Mouse (Mus musculus): Measurements from ENCODE around the gene Tex38. TPM values are rescaled to one million over a fixed set of nuclear protein-coding genes. Genes with fewer than 3 reads are reported as not detected.

Gene Tex38
- polyA plus RNA-seq, 1 experiment from 2014 or later: not detected

DNA sequence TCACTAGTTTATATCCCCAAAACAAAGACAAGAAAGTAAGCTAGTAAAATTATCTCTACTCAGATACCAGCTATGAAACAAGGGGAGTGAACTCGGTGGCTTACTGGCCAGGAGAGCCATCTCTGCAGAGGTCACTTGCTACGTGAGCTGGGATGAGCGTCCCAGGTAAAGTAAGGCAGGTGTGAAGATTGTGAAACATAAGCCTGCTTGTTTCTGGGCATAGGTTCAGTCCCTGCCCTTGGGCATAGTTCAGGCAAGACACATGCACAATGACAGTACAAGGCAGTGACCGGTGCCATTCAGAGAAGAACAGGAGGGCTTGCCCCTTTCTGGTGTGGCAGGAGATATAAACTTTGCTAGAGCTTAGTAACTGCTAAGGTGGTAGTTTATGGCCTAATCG, 34.8 kb upstream of the Tex38 start:
- no peaks in the 10 kb centered on the region for H3K4me1 ChIP-seq (replicated peaks)
- no peaks in the 10 kb centered on the region for H3K9me3 ChIP-seq (replicated peaks)
- H3K36me3 ChIP-seq (replicated peaks): peaks cover 12% of the 10 kb centered on the region
- 72% methylated on average over 5 of the region's 5 CpGs for WGBS (ENCODE audit: insufficient replicate concordance)
- ATAC-seq (ENCODE audit: insufficient read depth): no peak
- H3K27me3 ChIP-seq: no peaks in the 10 kb centered on the region
- H3K27ac ChIP-seq (replicated peaks): no peak overlapping the region
- no peak overlapping the region for H3K4me3 ChIP-seq (replicated peaks)
- H3K9ac ChIP-seq: no peak overlapping the region
- no peak overlapping the region for H3K4me2 ChIP-seq

DNA sequence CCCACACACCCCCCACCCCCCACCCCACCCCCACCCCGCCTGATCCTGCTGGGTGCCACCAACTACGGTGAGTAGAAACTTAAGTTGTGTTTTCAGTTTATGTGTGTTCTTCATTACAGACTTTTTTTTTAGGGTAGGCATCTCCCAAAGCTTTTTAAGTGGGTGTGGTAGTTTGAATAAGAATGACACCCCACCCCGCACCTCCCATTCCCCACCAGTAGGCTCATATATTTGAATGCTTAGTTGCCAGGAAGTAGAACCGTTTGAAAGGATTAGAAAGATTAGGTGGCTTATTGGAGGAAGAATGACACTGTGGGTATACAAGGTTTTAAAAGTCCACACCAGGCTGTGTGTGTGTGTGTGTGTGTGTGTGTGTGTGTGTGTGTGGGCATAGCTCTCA, 31.5 kb upstream of the Tex38 start:
- peaks cover 16% of the 10 kb centered on the region for H3K36me3 ChIP-seq (replicated peaks)
- H3K27me3 ChIP-seq: no peaks in the 10 kb centered on the region
- no peak overlapping the region for H3K9ac ChIP-seq
- H3K4me3 ChIP-seq (replicated peaks): no peak overlapping the region
- no peak overlapping the region for H3K27ac ChIP-seq (replicated peaks)
- H3K9me3 ChIP-seq (replicated peaks): no peaks in the 10 kb centered on the region
- 78% methylated on average over 4 of the region's 4 CpGs for WGBS (ENCODE audit: insufficient replicate concordance)
- ATAC-seq (ENCODE audit: insufficient read depth): no peak
- no peak overlapping the region for H3K4me2 ChIP-seq
- no peaks in the 10 kb centered on the region for H3K4me1 ChIP-seq (replicated peaks)

DNA sequence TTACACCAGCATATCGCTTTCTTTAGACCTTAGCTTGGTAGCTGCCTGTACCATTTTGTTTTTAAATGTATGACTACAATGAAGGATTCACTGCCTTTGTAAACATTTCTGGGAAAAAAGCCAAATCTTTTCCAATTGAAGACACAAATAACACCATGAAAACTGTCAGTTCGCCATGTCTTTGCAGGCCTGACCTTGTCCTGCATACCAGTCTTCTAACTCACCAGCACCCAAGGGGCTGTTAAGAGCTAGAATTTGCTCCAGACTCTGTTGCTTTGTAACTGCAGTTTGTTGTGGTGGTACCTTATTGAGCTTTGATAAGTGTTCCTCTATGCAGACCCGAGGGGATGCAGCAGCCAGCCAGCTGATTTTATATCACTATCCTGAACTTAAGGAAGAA, 19.2 kb upstream of the Tex38 start:
- no peaks in the 10 kb centered on the region for H3K27me3 ChIP-seq
- no peaks in the 10 kb centered on the region for H3K4me1 ChIP-seq (replicated peaks)
- no peak overlapping the region for H3K9ac ChIP-seq
- peaks cover 46% of the 10 kb centered on the region for H3K36me3 ChIP-seq (replicated peaks)
- no peaks in the 10 kb centered on the region for H3K9me3 ChIP-seq (replicated peaks)
- no peak for ATAC-seq (ENCODE audit: insufficient read depth)
- H3K27ac ChIP-seq (replicated peaks): no peak overlapping the region
- WGBS (ENCODE audit: insufficient replicate concordance): 73% methylated on average over 3 of the region's 3 CpGs
- H3K4me2 ChIP-seq: no peak overlapping the region
- H3K4me3 ChIP-seq (replicated peaks): no peak overlapping the region

DNA sequence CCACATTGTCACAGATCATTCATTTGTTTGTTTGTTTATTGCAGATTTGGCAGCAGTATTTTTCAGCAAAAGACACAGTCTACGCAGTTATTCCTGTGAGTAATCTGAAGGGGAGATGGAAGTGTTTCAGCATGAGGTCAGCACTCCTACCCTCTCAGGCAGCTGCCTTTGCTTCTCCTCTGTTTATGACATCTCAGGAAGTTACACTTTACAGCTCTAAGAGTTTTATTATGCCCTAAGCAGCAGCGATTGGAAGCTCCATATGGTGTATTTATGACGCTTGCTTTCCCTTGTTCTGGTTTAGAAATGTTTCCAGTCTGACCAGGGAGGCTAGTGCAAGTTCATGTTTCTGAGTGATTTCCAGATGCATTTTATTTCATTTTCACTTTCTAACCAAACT, 14.5 kb upstream of the Tex38 start:
- Histone ChIP-seq H3K4me3 (replicated peaks) (no peak overlapping the region), H3K36me3 (replicated peaks) (peaks cover 59% of the 10 kb centered on the region), H3K4me2 (no peak overlapping the region), H3K4me1 (replicated peaks) (no peaks in the 10 kb centered on the region), H3K9me3 (replicated peaks) (no peaks in the 10 kb centered on the region), H3K9ac (no peak overlapping the region), H3K27me3 (no peaks in the 10 kb centered on the region), H3K27ac (replicated peaks) (no peak overlapping the region)
- no peak for ATAC-seq (ENCODE audit: insufficient read depth)
- WGBS (ENCODE audit: insufficient replicate concordance): 72% methylated on average over 3 of the region's 3 CpGs

DNA sequence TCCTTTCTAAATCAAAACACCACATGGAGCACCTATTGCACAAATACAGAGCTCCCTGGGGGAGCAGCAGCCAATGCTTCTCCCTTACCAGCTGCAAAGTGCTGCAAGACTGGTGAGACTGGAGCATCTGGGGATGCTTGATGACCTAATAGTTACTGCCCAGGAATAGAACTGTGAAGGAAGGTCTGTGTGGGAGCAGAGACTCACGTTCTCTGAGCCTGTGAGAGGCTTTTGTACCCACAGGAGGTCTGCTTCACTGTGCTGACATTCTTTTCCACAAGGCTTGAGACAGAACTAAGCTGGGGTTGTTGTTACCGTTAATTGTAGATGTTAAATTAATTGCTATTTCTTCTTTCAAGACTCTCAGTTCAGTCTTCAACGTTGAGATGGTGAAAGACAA, 10.0 kb upstream of the Tex38 start:
- Histone ChIP-seq H3K9ac (no peak overlapping the region), H3K36me3 (replicated peaks) (peaks cover 49% of the 10 kb centered on the region), H3K4me3 (replicated peaks) (no peak overlapping the region), H3K9me3 (replicated peaks) (no peaks in the 10 kb centered on the region), H3K4me1 (replicated peaks) (peaks cover 4% of the 10 kb centered on the region; the same call in 1 of the 2 replicates), H3K27me3 (no peaks in the 10 kb centered on the region), H3K4me2 (no peak overlapping the region), H3K27ac (replicated peaks) (no peak overlapping the region)
- no peak for ATAC-seq (ENCODE audit: insufficient read depth)
- 78% methylated on average over 3 of the region's 3 CpGs for WGBS (ENCODE audit: insufficient replicate concordance)

DNA sequence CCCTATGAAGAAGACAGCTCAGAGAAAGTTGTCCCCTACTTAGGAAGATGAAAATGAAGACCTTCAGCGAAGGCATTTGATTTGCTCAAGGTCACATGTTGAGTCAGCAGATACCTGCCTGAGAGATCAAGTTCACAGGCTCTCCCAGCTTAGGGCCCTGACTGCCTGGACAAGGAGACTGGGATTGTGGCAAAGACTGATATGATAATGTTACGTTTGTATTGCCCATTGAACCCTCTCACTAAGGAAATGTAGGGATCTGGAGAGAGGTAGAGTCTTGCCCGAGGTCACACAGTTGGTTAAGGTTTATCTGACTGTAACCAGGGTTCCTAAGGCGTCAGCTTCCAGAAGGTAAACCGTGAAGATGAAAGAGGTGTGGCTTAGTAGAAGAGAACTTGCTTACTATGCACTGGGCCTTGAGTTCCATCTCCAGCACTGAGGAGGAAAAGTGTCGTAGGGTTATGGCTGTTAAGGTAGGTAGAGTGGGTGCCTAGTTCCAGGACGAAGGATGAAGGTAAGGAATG, 4.8 kb upstream of the Tex38 start:
- Histone ChIP-seq H3K27me3 (no peaks in the 10 kb centered on the region), H3K9ac (peak overlapping the region; percentile 76), H3K4me3 (replicated peaks) (peak overlapping the region; percentile 87), H3K27ac (replicated peaks) (peak overlapping the region; percentile 64), H3K9me3 (replicated peaks) (no peaks in the 10 kb centered on the region), H3K36me3 (replicated peaks) (peaks cover 22% of the 10 kb centered on the region; the same call in 1 of the 2 replicates), H3K4me2 (peak overlapping the region; percentile 81), H3K4me1 (replicated peaks) (peaks cover 22% of the 10 kb centered on the region)
- ATAC-seq (ENCODE audit: insufficient read depth): peak; percentile 30; the same call in 1 of the 2 replicates
- 23% methylated on average over 7 of the region's 7 CpGs for WGBS (ENCODE audit: insufficient replicate concordance)

DNA sequence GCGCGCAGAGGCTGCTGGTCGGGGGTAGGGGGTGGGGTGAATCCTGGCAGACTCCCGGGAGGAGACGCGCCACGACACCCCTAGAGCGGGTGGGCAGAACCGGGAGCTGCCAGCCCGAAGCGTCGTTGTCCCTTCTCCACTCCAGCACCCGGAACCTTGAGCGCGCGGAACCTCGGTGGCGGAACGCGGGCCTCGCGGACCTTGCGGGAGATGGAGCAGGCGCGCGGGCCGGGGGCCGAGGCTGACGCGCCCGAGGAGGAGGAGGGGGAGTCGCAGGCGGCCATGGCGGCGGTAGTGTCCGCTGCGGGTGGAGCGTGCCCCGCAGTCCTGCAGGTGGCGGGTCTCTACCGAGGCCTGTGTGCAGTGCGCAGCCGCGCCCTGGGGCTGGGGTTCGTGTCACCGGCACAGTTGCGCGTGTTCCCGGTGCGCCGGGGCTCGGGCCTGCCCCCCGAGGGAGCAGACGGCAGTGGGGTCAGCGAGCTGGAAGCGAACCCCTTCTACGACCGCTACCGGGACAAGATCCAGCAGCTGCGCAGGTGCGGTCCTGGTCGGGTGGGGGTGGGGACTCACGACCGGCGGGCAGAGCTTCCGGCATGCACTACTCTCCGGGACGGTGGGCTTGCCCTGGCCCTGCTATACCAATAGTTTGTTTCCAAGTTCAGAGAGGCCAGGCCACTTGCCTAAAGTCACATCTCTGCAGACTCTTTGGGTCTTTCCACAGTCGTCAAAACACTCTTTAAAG, 4.1 kb upstream of the Tex38 start, which contains the start of gene Atpaf1:
TSS of gene Atpaf1 (plus strand) at position 44 of the 742 bp plus-strand sequence.
- Histone ChIP-seq H3K36me3 (replicated peaks) (peaks cover 16% of the 10 kb centered on the region; the same call in 1 of the 2 replicates), H3K9ac (peak within 1 kb of the TSS; percentile 76), H3K27ac (replicated peaks) (peak within 1 kb of the TSS; percentile 64), H3K4me2 (peak within 1 kb of the TSS; percentile 81), H3K27me3 (no peaks in the 10 kb centered on the region), H3K4me3 (replicated peaks) (peak within 1 kb of the TSS; percentile 87), H3K9me3 (replicated peaks) (no peaks in the 10 kb centered on the region), H3K4me1 (replicated peaks) (peaks cover 22% of the 10 kb centered on the region)
- peak; percentile 74 for ATAC-seq (ENCODE audit: insufficient read depth)
- WGBS (ENCODE audit: insufficient replicate concordance): under 1% methylated on average over 69 of the region's 69 CpGs

DNA sequence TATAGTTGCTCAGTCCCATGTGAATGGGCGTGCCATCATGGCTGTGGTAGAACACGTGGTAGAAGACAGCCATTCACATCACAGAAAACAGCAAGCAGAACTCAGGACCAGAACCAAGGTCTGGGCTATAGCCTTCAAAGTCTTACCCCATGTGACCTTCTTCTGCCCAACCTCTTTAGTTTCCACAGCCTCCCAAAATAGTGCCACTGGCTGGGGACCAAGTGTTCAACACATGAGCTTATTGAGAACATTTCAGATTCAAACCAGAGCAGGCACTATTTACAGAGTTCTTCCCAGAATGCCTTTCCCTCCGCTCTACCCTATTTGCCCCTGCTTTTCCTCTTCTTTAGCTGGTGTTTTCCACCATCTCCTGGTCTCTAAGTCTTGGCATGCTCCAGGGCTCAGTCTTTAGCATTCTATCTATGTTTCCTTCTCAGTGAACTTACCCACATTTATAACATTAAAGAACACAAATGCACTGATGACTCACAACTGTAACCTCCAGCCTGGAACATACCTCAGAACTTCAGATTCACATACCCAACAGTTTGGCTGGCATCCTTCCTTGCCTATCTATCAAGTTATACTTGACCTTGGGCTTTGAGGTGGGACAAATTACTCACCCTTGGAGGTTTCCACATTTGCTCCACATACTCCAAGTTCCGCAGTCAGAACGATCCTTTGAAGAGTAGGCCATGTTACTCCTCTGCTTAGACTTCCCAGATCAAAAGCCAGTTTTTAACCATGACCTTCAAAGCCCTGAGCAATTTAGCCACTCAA, 1.4 kb upstream of the Tex38 start:
- Histone ChIP-seq H3K4me2 (no peak overlapping the region), H3K9me3 (replicated peaks) (no peaks in the 10 kb centered on the region), H3K27me3 (no peaks in the 10 kb centered on the region), H3K9ac (no peak overlapping the region), H3K4me3 (replicated peaks) (no peak overlapping the region), H3K4me1 (replicated peaks) (peaks cover 22% of the 10 kb centered on the region), H3K27ac (replicated peaks) (no peak overlapping the region), H3K36me3 (replicated peaks) (peaks cover 5% of the 10 kb centered on the region; the same call in 1 of the 2 replicates)
- no peak for ATAC-seq (ENCODE audit: insufficient read depth)
- 71% methylated on average over 5 of the region's 5 CpGs for WGBS (ENCODE audit: insufficient replicate concordance)

DNA sequence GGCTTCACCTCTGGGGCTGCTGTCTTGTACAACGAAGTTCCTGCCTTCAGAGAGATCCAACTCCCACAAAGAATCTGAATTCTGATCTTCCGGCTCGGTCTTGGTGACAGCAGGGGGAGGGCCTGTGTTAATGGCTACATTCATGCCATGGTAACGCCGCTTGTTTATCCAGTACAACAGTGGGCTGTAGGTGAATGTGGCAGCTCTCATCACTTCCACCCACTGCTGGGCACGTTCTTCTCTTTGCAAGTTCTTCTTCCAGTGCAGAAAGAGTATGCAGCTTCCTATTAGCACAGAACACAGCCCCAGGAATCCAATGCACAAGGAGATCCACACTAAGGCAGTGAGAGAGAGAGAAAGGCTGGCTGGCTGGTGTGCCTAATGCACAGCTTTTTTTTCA, 549 bp downstream of the Tex38 start:
- peaks cover 13% of the 10 kb centered on the region for H3K4me1 ChIP-seq (replicated peaks)
- H3K9ac ChIP-seq: no peak overlapping the region
- no peak for ATAC-seq (ENCODE audit: insufficient read depth)
- no peak overlapping the region for H3K4me2 ChIP-seq
- WGBS (ENCODE audit: insufficient replicate concordance): 60% methylated on average over 6 of the region's 6 CpGs
- no peak overlapping the region for H3K27ac ChIP-seq (replicated peaks)
- H3K9me3 ChIP-seq (replicated peaks): no peaks in the 10 kb centered on the region
- H3K36me3 ChIP-seq (replicated peaks): peaks cover 8% of the 10 kb centered on the region
- H3K27me3 ChIP-seq: no peaks in the 10 kb centered on the region
- H3K4me3 ChIP-seq (replicated peaks): no peak overlapping the region

DNA sequence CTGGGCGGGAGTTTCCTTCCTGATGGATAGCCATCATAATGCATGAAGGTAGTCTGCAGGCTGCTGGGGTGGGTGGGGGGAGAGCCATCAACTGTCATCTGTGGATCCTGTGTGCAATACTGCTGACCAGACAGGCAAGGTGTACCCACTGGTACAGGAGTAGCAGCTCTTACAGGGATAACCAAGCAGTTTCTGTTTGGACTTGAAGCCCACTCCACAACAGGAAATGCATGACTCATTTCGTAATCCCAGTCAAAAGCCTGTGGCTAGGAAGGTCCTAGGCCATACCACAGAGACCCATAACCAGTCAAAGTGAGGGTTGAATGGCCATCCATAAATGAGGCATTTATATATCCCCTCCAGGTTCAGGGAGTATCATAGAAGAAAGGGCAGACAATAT, 3.2 kb downstream of the Tex38 start:
- H3K4me2 ChIP-seq: no peak overlapping the region
- no peak overlapping the region for H3K9ac ChIP-seq
- no peaks in the 10 kb centered on the region for H3K4me1 ChIP-seq (replicated peaks)
- no peaks in the 10 kb centered on the region for H3K27me3 ChIP-seq
- no peak for ATAC-seq (ENCODE audit: insufficient read depth)
- H3K4me3 ChIP-seq (replicated peaks): no peak overlapping the region
- no peak overlapping the region for H3K27ac ChIP-seq (replicated peaks)
- peaks cover 29% of the 10 kb centered on the region for H3K36me3 ChIP-seq (replicated peaks)
- WGBS (ENCODE audit: insufficient replicate concordance): 69% methylated on average over 2 of the region's 2 CpGs
- H3K9me3 ChIP-seq (replicated peaks): no peaks in the 10 kb centered on the region

DNA sequence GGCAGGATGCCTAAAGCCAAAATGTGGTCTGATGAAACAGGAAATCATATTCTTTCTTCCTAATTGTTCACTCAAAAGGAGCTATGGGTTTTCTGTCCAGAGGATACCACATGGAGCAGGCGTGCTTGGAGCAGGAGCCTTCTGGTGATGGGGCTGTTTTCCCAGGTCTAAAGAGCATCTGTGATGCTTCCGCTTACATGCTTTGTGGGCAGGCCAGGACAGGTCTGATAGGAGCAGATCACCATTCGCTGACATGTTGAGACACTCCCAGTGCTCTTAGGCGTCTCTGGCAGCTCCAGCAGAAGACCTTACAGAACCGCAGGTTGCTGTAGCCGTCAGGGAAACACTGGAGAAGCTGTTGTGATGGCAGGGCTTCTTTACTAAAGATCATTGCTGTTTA, 5.8 kb downstream of the Tex38 start:
- Histone ChIP-seq H3K9me3 (replicated peaks) (no peaks in the 10 kb centered on the region), H3K36me3 (replicated peaks) (peaks cover 41% of the 10 kb centered on the region), H3K9ac (no peak overlapping the region), H3K27me3 (no peaks in the 10 kb centered on the region), H3K4me1 (replicated peaks) (no peaks in the 10 kb centered on the region), H3K4me3 (replicated peaks) (no peak overlapping the region), H3K4me2 (no peak overlapping the region), H3K27ac (replicated peaks) (no peak overlapping the region)
- WGBS (ENCODE audit: insufficient replicate concordance): 75% methylated on average over 6 of the region's 6 CpGs
- ATAC-seq (ENCODE audit: insufficient read depth): no peak

Data from liver, embryonic 15.5 days (tissue).